Mouse (Mus musculus): ENCODE results near the gene 5730455P16Rik. TPM values are rescaled to one million over a fixed set of nuclear protein-coding genes. Genes with fewer than 3 reads are reported as not detected.
A peak's percentile ranks its signal among the peaks of the same experiment; 100 is the strongest.
"Not testable (repeated sequence)": the region's sequence is repeated elsewhere in the genome, so short reads cannot be mapped to it uniquely, and the experiment has no call there.

Gene 5730455P16Rik
- polyA plus RNA-seq, 1 experiment: 15.2 TPM

- H3K4me1 ChIP-seq (ENCODE audit: control insufficient read depth, insufficient read depth, low read length): no peaks in the 10 kb centered on the region
- no peak overlapping the region for H3K27ac ChIP-seq (ENCODE audit: insufficient read depth, low read depth, low read length)
- no peak for TF ChIP-seq POLR2A (IDR thresholded peaks at IDR 0.05; ENCODE audit: borderline replicate concordance, low read depth, low read length)
- no peak for TF ChIP-seq CTCF (IDR thresholded peaks at IDR 0.05; ENCODE audit: low read depth, low read length)
- no peak overlapping the region for H3K4me3 ChIP-seq (ENCODE audit: insufficient read depth, low read length)
These were observed 18.8 kb upstream of the 5730455P16Rik start for GRCm38 (mm10) chr11:80396617-80397016.

DNA sequence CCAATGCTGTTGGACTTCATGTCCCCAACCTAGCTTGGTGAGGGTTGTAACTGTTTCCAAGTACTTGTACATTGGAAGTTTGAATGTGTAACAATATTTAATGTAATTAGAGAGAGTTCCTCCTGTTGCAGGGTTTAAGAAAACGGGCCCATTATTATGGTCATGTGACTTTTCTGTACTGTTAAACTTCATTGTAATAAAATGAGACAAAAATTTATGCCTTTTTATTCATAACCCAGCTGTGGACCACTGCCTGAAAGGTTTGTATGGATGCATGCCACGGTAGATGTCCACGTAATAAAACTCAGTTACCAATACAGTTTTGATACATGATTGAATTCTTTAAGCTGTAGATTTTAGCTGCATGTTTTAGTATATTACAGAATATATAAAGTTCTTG lies 18.1 kb upstream of the 5730455P16Rik start:
- no peak overlapping the region for H3K4me3 ChIP-seq (ENCODE audit: insufficient read depth, low read length)
- TF ChIP-seq CTCF (IDR thresholded peaks at IDR 0.05; ENCODE audit: low read depth, low read length): no peak
- TF ChIP-seq POLR2A (IDR thresholded peaks at IDR 0.05; ENCODE audit: borderline replicate concordance, low read depth, low read length): no peak
- H3K4me1 ChIP-seq (ENCODE audit: control insufficient read depth, insufficient read depth, low read length): no peaks in the 10 kb centered on the region
- H3K27ac ChIP-seq (ENCODE audit: insufficient read depth, low read depth, low read length): no peak overlapping the region

GRCm38 (mm10) chr11:80391407-80392120 lies 13.7 kb upstream of the 5730455P16Rik start:
- TF ChIP-seq CTCF (IDR thresholded peaks at IDR 0.05; ENCODE audit: low read depth, low read length): no peak
- TF ChIP-seq POLR2A (IDR thresholded peaks at IDR 0.05; ENCODE audit: borderline replicate concordance, low read depth, low read length): no peak
- H3K4me3 ChIP-seq (ENCODE audit: insufficient read depth, low read length): no peak overlapping the region
- H3K4me1 ChIP-seq (ENCODE audit: control insufficient read depth, insufficient read depth, low read length): peaks cover 2% of the 10 kb centered on the region; the same call in 1 of the 2 replicates
- no peak overlapping the region for H3K27ac ChIP-seq (ENCODE audit: insufficient read depth, low read depth, low read length)

DNA sequence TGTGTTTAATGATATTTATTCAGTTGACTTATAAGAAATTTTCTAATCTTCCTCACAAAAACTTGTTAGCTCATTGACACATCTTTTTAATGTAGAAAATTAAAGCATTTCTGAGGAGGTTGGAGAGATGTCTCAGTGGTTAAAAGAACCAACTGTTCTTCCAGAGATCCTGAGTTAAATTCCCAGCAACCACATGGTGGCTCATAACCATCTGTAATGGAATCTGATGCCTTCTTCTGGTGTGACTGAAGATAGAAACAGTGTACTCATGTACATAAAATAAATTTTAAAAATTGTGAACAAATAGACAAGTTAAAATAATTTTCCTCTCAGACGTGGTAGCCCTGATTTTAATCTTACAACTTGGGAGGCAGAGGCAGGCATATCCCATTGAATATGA lies 12.1 kb upstream of the 5730455P16Rik start:
- TF ChIP-seq CTCF (IDR thresholded peaks at IDR 0.05; ENCODE audit: low read depth, low read length) (no peak), POLR2A (IDR thresholded peaks at IDR 0.05; ENCODE audit: borderline replicate concordance, low read depth, low read length) (no peak)
- H3K27ac ChIP-seq (ENCODE audit: insufficient read depth, low read depth, low read length): no peak overlapping the region
- no peak overlapping the region for H3K4me3 ChIP-seq (ENCODE audit: insufficient read depth, low read length)
- H3K4me1 ChIP-seq (ENCODE audit: control insufficient read depth, insufficient read depth, low read length): peaks cover 4% of the 10 kb centered on the region; the same call in 1 of the 2 replicates

- Histone ChIP-seq H3K4me1 (ENCODE audit: control insufficient read depth, insufficient read depth, low read length) (peaks cover 7% of the 10 kb centered on the region), H3K4me3 (ENCODE audit: insufficient read depth, low read length) (no peak overlapping the region), H3K27ac (ENCODE audit: insufficient read depth, low read depth, low read length) (no peak overlapping the region)
- TF ChIP-seq POLR2A (IDR thresholded peaks at IDR 0.05; ENCODE audit: borderline replicate concordance, low read depth, low read length): no peak
- no peak for TF ChIP-seq CTCF (IDR thresholded peaks at IDR 0.05; ENCODE audit: low read depth, low read length)
These were observed 9.0 kb upstream of the 5730455P16Rik start for GRCm38 (mm10) chr11:80386790-80387189.

DNA sequence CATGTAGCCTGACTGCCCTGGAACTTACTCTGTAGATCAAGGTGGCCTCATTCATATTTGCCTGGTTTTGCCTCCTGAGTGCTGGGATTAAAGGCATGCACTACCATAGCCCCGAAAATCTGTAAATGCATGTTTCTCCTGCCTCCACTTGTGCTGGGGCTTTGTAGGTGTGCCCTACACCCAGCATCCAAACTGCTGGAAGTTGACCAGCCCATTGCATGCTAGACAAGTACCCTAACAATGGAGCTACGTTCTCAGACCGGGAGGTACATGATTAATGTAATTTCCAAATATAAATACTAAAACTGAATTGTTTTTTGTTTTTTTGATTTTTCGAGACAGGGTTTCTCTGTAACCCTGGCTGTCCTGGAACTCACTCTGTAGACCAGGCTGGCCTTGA lies 7.2 kb upstream of the 5730455P16Rik start:
- peaks cover 9% of the 10 kb centered on the region for H3K4me1 ChIP-seq (ENCODE audit: control insufficient read depth, insufficient read depth, low read length)
- peak overlapping the region; percentile 62 for H3K4me3 ChIP-seq (ENCODE audit: insufficient read depth, low read length)
- no peak overlapping the region for H3K27ac ChIP-seq (ENCODE audit: insufficient read depth, low read depth, low read length)
- TF ChIP-seq CTCF (IDR thresholded peaks at IDR 0.05; ENCODE audit: low read depth, low read length): no peak

DNA sequence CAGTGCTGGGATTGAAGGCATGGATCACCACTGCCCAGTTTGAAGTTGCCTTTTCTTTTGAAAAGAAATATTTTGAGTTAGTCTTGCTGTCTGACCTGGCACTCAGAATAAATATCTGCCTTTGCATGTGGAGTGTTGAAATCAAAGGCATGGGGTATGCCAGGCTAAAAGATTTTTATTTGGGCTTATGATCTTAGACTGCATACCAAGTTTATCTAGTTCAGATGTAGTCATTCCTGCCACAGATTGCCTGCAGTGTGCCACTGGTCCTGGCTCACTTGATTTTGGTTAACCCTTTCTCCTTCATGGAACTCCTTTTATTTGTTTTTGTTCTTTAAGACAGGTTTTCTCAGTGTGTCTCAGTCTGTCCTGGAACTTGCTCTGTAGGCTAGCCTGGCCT lies 6.6 kb upstream of the 5730455P16Rik start:
- Histone ChIP-seq H3K27ac (ENCODE audit: insufficient read depth, low read depth, low read length) (no peak overlapping the region), H3K4me1 (ENCODE audit: control insufficient read depth, insufficient read depth, low read length) (peaks cover 9% of the 10 kb centered on the region), H3K4me3 (ENCODE audit: insufficient read depth, low read length) (peak overlapping the region; percentile 62)
- no peak for TF ChIP-seq POLR2A (IDR thresholded peaks at IDR 0.05; ENCODE audit: borderline replicate concordance, low read depth, low read length)
- no peak for TF ChIP-seq CTCF (IDR thresholded peaks at IDR 0.05; ENCODE audit: low read depth, low read length)

- peaks cover 7% of the 10 kb centered on the region for H3K4me1 ChIP-seq (ENCODE audit: control insufficient read depth, insufficient read depth, low read length)
- peak overlapping the region; percentile 73 for H3K4me3 ChIP-seq (ENCODE audit: insufficient read depth, low read length)
- peak overlapping the region; percentile 81 for H3K27ac ChIP-seq (ENCODE audit: insufficient read depth, low read depth, low read length)
- TF ChIP-seq POLR2A (IDR thresholded peaks at IDR 0.05; ENCODE audit: borderline replicate concordance, low read depth, low read length) (no peak), CTCF (IDR thresholded peaks at IDR 0.05; ENCODE audit: low read depth, low read length) (no peak)
These were observed 5.8 kb upstream of the 5730455P16Rik start for GRCm38 (mm10) chr11:80383626-80384046.

GRCm38 (mm10) chr11:80383019-80383625 lies 5.3 kb upstream of the 5730455P16Rik start, which contains the start of gene Zfp207:
Gene Zfp207 (plus strand): TSS chr11:80383279.
- Histone ChIP-seq H3K27ac (ENCODE audit: insufficient read depth, low read depth, low read length) (peak within 1 kb of the TSS; percentile 91), H3K4me3 (ENCODE audit: insufficient read depth, low read length) (peak within 1 kb of the TSS; percentile 73), H3K4me1 (ENCODE audit: control insufficient read depth, insufficient read depth, low read length) (peaks cover 7% of the 10 kb centered on the region)
- TF ChIP-seq POLR2A (IDR thresholded peaks at IDR 0.05; ENCODE audit: borderline replicate concordance, low read depth, low read length) (peak; percentile 43; the same call in 1 of the 2 replicates), CTCF (IDR thresholded peaks at IDR 0.05; ENCODE audit: low read depth, low read length) (no peak)

DNA sequence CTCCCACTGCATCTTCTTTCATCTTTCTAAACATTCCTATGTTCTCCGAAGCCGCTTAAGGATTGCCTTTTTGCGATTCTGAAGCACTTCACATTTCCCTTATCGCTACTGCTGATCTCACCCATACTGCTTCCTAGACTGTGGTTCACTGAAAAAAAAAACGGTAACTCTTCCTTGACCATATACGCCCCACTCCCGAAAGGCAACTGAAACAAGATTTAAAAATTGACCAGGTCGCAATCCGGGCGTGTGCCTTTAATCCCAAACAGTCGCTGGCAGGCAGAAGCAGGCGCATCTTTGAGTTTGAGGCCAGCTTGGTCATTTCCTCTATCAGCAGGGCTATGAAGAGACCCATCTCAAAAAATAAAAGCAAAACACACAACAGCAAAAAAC lies 4.8 kb upstream of the 5730455P16Rik start:
- no peak for TF ChIP-seq CTCF (IDR thresholded peaks at IDR 0.05; ENCODE audit: low read depth, low read length)
- no peak for TF ChIP-seq POLR2A (IDR thresholded peaks at IDR 0.05; ENCODE audit: borderline replicate concordance, low read depth, low read length)
- Histone ChIP-seq H3K4me3 (ENCODE audit: insufficient read depth, low read length) (peak overlapping the region; percentile 73), H3K27ac (ENCODE audit: insufficient read depth, low read depth, low read length) (peak overlapping the region; percentile 91), H3K4me1 (ENCODE audit: control insufficient read depth, insufficient read depth, low read length) (peaks cover 9% of the 10 kb centered on the region)

DNA sequence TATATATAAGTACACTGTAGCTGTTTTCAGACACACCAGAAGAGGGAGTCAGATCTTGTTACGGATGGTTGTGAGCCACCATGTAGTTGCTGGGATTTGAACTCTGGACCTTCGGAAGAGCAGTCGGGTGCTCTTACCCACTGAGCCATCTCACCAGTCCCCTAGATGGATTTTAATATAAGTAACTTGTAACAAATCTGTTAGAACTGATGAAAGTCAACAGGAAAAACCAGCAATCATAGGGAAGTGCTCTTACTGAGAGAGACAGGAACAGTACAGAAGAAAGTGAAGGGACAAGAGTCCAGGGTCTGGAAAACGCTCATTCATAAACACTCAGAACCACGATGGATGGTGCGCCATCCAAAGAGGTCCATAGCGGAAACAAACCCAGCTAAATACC lies 1.4 kb upstream of the 5730455P16Rik start:
- not testable (repeated sequence) for H3K4me3 ChIP-seq (ENCODE audit: insufficient read depth, low read length); H3K4me1 ChIP-seq (ENCODE audit: control insufficient read depth, insufficient read depth, low read length); H3K27ac ChIP-seq (ENCODE audit: insufficient read depth, low read depth, low read length)

DNA sequence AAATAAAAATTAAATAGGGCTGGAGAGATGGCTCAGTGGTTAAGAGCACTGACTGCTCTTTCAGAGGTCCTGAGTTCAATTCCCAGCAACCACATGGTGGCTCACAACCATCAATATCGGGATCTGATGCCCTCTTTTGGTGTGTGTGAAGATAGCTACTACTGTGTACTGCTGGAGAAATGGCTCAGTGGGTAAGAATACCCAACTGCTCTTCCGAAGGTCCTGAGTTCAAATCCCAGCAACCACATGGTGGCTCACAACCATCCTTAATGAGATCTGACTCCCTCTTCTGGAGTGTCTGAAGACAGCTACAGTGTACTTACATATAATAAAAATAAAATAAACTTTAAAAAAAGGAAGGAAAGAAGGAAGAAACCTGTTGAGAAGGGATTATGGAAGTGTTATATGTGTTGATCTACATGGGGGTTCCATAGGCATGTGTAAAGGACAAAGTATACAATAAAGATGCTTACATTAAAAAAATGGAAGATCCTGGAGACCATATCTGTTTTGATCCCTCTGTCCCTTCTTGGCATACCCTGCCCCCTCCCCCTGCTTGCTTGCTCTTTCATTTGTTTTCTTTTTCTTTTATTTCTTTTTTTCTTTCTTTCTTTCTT lies 726 bp upstream of the 5730455P16Rik start:
- peak overlapping the region; percentile 93; the same call in 1 of the 2 replicates for H3K4me3 ChIP-seq (ENCODE audit: insufficient read depth, low read length)
- H3K4me1 ChIP-seq (ENCODE audit: control insufficient read depth, insufficient read depth, low read length); H3K27ac ChIP-seq (ENCODE audit: insufficient read depth, low read depth, low read length): not testable (repeated sequence)

Measured in bone marrow macrophage, adult 2 months (primary cell).